Mouse (Mus musculus) midbrain, postnatal 0 days (tissue): ENCODE data around the gene Gm20388. TPM values are rescaled to one million over a fixed set of nuclear protein-coding genes. Genes with fewer than 3 reads are reported as not detected.
"Not testable (repeated sequence)": the region's sequence is repeated elsewhere in the genome, so short reads cannot be mapped to it uniquely, and the experiment has no call there.

Source experiments
- ATAC-seq: fragments of 200-750 bp; cut with Nextera tagmentation; 2 replicates; pipeline ENCODE4 v1.8.0; 2017; ENCODE audit warnings: moderate number of reproducible peaks, mild to moderate bottlenecking, moderate TSS enrichment, moderate library complexity; ENCODE audit not compliant: low FRiP score
- DNase-seq: peaks from one replicate; pipeline ENCODE4 v3.0.0-alpha.2; 2015; ENCODE audit warnings: low spot score
- H3K27ac ChIP-seq: fragments of 300-500 bp; sonication (generic); 2 replicates; pipeline ENCODE4 v1.5.1; 2014; ENCODE audit warnings: low read depth, mild to moderate bottlenecking, low read length, mixed read lengths
- H3K27me3 ChIP-seq: fragments of 300-500 bp; sonication (generic); 2 replicates; pipeline ENCODE4 v1.6.1; 2014; ENCODE audit warnings: low read length, control low read depth, mixed read lengths; ENCODE audit not compliant: insufficient read depth
- H3K36me3 ChIP-seq: fragments of 300-500 bp; sonication (generic); 2 replicates; pipeline ENCODE4 v1.6.1; 2014; ENCODE audit warnings: low read length, control low read depth, mixed read lengths; ENCODE audit not compliant: insufficient read depth
- H3K4me1 ChIP-seq: fragments of 300-500 bp; sonication (generic); 2 replicates; pipeline ENCODE4 v1.6.1; 2014; ENCODE audit warnings: mild to moderate bottlenecking, control low read depth, antibody characterized with exemption, low read length, mixed read lengths; ENCODE audit not compliant: insufficient read depth
- H3K4me2 ChIP-seq: fragments of 300-500 bp; sonication (generic); 2 replicates; pipeline ENCODE4 v1.6.1; 2014; ENCODE audit warnings: low read depth, mild to moderate bottlenecking, low read length, mixed read lengths; ENCODE audit not compliant: poor library complexity, severe bottlenecking
- H3K4me3 ChIP-seq: fragments of 300-500 bp; sonication (generic); 2 replicates; pipeline ENCODE4 v1.5.1; 2014; ENCODE audit warnings: low read depth, mild to moderate bottlenecking, low read length, moderate library complexity
- H3K9ac ChIP-seq: fragments of 300-500 bp; sonication (generic); replicated peaks from 2 replicates; pipeline ENCODE4 v1.6.1; 2014; ENCODE audit warnings: mild to moderate bottlenecking, low read length, moderate library complexity, mixed read lengths; ENCODE audit not compliant: poor library complexity, severe bottlenecking
- H3K9me3 ChIP-seq: fragments of 300-500 bp; sonication (generic); 2 replicates; pipeline ENCODE4 v1.6.1; 2016; ENCODE audit warnings: low read length, control low read depth
- CTCF ChIP-seq: IDR thresholded peaks from 2 replicates; pipeline ENCODE4 v1.5.1; 2016; ENCODE audit warnings: antibody characterized with exemption, mild to moderate bottlenecking
- WGBS: fragments of 180-500 bp; shearing (Covaris S2); extraction: QIAGEN DNeasy Blood & Tissue Kit; methylation state at CpG from one replicate; pipeline ENCODE4 v1.1.7; 2014; 5-methylcytosine and 5-hydroxymethylcytosine counted together
- polyA plus RNA-seq: library from polyadenylated mRNA; unstranded; fragments of >200 nt; fragmentation: Nextera tagmentation; extraction: Ambion mirVana; gene quantifications from 2 replicates; pipeline ENCODE4 v1.2.1, GENCODE M21; 2015
- total RNA-seq: library from RNA; depleted of rRNA; stranded (reverse); fragments of >200 nt; gene quantifications from 2 replicates; pipeline ENCODE4 v1.2.3, GENCODE M21; 2014

Gene Gm20388
- total and polyA plus RNA-seq, 2 experiments from 2014 or later = 74.2 TPM; not detected in 1

DNA sequence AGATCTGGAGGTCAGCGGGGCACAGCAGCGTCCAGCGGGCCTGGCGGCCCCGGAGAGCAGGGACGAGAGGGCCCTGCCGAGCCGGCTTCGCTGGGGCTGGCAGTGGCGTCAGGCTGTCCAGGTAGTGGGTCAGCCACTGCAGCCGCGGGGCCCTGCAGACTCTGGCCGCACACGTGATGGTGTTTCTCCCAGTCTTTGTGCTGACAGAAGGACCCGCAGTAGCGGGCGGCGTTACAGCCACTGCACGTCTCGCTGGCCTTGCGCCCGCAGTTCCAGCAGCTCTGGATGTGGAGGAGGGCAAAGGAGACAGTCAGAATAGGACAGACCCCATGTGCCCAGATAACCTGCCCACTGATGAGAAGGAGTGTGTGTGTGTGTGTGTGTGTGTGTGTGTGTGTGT is 2720.1 kb downstream of the Gm20388 start:
- no peak for DNase-seq
- H3K4me3 ChIP-seq = no peak overlapping the region
- peaks cover 32% of the 10 kb centered on the region for H3K36me3 ChIP-seq
- H3K9me3 ChIP-seq = no peaks in the 10 kb centered on the region
- no peaks in the 10 kb centered on the region for H3K4me1 ChIP-seq
- 48% methylated on average over 22 of the region's 22 CpGs for WGBS
- H3K27ac ChIP-seq = no peak overlapping the region
- no peaks in the 10 kb centered on the region for H3K27me3 ChIP-seq
- TF ChIP-seq CTCF = no peak
- ATAC-seq = no peak
- H3K4me2 ChIP-seq = no peak overlapping the region
- peak overlapping the region; percentile 44; the same call in 1 of the 2 replicates for H3K9ac ChIP-seq

DNA sequence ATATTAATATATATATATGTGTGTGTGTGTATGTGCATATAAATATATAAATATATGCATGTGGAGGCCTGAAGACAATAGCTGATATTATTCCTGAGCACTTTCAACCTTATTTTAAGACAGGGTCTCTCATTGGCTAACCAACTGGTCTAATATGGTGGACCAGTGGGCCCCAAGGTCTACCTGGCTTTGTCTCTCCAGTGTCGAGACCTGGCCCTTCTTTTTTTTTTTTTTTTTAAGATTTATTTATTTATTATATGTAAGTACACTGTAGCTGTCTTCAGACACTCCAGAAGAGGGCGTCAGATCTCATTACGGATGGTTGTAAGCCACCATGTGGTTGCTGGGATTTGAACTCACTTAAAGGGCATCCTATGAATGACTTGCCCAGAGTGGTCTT is 2721.5 kb downstream of the Gm20388 start:
- DNase-seq, H3K27me3 ChIP-seq, H3K4me2 ChIP-seq, H3K9ac ChIP-seq, H3K4me1 ChIP-seq, H3K4me3 ChIP-seq, ATAC-seq, H3K27ac ChIP-seq, H3K9me3 ChIP-seq: not testable (repeated sequence)
- WGBS = 84% methylated on average over 3 of the region's 3 CpGs
- peaks cover 37% of the 10 kb centered on the region for H3K36me3 ChIP-seq

DNA sequence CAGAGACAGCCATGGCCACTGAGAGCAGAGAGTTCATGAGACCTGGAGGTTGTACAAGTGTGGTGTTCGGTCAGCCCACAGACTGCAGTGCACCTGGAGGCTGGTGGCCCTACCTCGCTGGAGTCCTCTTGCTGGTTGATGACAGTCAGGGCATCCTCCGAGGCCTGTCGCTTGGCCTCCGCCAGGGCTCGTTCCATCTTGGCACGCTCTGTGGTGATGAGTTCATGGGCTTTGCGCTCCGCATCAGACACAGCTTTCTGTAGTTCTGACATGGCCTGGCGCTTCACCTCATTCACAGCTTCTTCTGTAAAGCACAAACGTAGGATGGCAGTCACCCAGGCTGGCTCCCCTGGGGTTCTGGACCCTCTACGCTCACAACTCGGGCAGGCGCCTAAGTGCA is 2722.6 kb downstream of the Gm20388 start:
- DNase-seq = no peak
- H3K9me3 ChIP-seq = no peaks in the 10 kb centered on the region
- no peak overlapping the region for H3K4me3 ChIP-seq
- no peak for ATAC-seq
- no peak overlapping the region for H3K27ac ChIP-seq
- no peak overlapping the region for H3K9ac ChIP-seq
- H3K36me3 ChIP-seq = peaks cover 46% of the 10 kb centered on the region
- H3K4me2 ChIP-seq = no peak overlapping the region
- no peaks in the 10 kb centered on the region for H3K4me1 ChIP-seq
- H3K27me3 ChIP-seq = no peaks in the 10 kb centered on the region
- 95% methylated on average over 14 of the region's 14 CpGs for WGBS
- no peak for TF ChIP-seq CTCF

DNA sequence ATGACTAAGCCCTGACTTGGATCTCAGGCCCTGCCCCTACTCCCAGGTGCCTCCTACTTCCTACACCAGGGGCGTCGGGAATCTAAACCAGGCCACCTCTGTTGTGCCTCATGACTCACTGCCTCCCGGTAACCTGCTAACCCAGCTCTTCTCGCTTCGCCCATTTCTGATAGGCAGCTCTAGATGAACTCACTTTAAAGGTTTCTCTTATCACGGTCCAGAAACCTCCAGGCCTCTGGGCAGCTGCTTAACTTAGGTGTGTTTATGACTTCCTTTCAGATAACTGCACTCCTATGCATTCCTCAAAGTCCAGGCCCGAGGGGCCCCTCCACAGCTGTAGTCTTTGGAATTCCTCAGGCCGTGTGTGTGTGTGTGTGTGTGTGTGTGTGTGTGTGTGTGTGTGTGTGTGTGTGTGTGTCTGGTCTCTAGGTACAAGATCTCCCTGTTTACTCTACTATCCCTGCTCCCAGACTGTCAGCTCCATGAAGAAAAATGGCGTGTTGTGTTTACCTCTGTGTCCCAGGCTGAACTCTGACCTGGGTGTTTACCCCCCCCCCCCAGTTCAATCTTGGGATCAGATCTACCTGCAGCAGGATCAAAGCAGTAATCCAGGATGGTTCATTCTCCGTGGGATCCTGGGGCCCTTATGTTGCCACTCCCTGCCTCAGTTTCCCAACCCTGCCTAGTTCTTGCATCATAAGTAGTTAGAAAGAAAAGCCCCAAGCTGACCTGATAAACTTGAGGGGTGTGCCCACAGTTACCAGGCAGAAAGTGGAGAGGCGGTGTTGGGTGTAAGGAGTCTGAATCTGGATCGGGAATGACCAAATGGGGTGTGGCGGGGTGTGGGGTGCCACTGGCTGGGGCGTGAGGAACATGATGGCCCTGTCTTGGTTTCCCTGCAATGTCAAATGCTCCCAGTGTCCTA is 2725.5 kb downstream of the Gm20388 start:
- 82% methylated on average over 14 of the region's 14 CpGs for WGBS
- Histone ChIP-seq H3K4me1 (no peaks in the 10 kb centered on the region), H3K9me3 (no peaks in the 10 kb centered on the region), H3K9ac (no peak overlapping the region), H3K4me2 (no peak overlapping the region), H3K4me3 (no peak overlapping the region), H3K36me3 (peaks cover 51% of the 10 kb centered on the region), H3K27ac (no peak overlapping the region), H3K27me3 (no peaks in the 10 kb centered on the region)
- ATAC-seq (no peak), DNase-seq (no peak)
- no peak for TF ChIP-seq CTCF

DNA sequence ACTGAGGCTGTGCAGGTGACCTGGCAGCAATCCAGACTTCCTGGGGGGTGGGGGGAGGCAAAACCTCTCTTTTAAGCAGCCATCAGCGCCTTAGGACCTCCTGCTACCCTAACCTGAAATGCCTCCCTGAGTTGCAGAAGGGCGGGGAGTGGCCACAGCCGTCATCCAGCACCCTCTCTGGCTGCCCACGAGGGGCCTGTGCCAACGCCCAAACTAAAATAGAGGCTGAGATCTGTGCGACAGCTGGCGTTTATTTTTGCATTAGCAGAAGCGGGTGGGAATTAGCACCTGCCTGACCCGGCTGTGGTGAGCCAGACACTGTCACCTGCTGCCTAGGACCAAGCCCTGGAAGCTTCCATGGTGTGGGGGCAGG is 2726.1 kb downstream of the Gm20388 start:
- WGBS = 74% methylated on average over 9 of the region's 9 CpGs
- no peak for ATAC-seq
- Histone ChIP-seq H3K4me1 (no peaks in the 10 kb centered on the region), H3K4me2 (no peak overlapping the region), H3K9ac (no peak overlapping the region), H3K27ac (no peak overlapping the region), H3K9me3 (no peaks in the 10 kb centered on the region), H3K4me3 (no peak overlapping the region), H3K27me3 (no peaks in the 10 kb centered on the region), H3K36me3 (peaks cover 55% of the 10 kb centered on the region)
- no peak for TF ChIP-seq CTCF
- no peak for DNase-seq

DNA sequence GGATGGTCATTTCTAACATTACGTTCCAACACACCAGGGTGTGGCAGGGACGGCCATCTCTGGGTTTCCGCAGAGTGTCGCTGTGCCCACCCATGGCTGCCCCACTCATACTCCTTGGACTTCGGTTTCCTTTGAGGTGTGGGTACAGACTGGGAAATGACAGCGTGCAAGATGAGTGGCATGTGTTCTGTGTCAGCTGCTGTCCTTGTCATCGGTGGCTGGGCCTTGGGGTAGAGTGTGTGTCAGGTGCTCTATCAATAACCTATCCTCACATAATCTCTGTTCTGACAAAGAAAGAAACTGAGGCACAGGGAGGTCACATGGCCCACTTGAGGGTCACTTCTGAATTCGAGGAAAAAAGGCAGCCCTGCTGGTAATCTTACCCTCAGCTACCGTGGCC is 2726.6 kb downstream of the Gm20388 start:
- WGBS = 88% methylated on average over 9 of the region's 9 CpGs
- H3K9ac ChIP-seq = no peak overlapping the region
- no peak for DNase-seq
- H3K27ac ChIP-seq = no peak overlapping the region
- H3K9me3 ChIP-seq = no peaks in the 10 kb centered on the region
- H3K36me3 ChIP-seq = peaks cover 55% of the 10 kb centered on the region
- TF ChIP-seq CTCF = no peak
- no peaks in the 10 kb centered on the region for H3K4me1 ChIP-seq
- no peak overlapping the region for H3K4me2 ChIP-seq
- no peak overlapping the region for H3K4me3 ChIP-seq
- no peaks in the 10 kb centered on the region for H3K27me3 ChIP-seq
- no peak for ATAC-seq
